Mouse (Mus musculus) fat pad, adult 2 months (tissue): ENCODE results near the gene Foxe3.

Experiments
- DNase-seq: peaks from one replicate; pipeline ENCODE4 v3.0.0-alpha.2; 2011; ENCODE audit warnings: low read depth, low spot score; ENCODE audit errors: extremely low read depth

Gene Foxe3

DNA sequence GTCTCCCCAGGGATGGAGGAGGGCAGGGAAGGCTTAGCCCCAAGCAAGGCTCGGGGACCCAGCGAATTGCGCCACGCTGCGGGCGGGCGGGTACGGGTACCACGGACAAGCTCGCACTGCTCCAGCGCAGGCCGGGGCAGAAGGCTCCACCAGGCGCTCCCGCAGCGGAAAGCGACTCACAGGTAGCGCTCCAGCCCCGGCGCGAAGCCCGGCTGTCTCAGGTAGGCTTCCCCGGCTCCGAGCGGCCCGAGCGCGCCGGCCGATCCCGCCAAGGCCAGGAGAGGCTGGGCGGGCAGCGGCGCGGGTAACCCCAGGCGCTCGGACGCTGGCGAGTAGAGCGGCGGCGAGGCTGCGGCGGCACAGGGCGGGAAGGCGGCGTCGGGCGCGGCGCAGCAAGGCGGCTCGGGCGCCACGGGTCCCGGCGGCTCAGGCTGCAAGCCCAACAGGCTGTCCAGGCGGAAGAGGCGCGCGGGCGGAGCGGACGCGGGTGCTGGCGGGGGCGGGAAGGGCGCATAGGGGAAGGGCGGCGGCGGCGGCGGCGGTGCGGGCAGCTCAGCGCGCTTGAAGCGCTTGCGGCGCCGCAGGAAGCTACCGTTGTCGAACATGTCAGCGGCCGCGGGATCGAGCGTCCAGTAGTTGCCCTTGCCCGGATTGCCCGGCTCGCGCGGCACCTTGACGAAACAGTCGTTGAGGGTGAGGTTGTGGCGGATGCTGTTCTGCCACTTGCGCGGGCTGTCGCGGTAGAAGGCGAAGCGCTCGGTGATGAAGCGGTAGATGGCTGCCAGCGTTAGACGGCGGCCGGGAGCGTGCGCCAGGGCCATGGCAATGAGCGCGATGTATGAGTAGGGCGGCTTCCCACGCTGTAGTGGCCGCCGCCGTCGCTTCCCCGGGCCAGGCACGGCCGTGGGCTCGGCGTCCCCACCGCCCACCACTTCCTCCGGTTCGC lies 569 bp downstream of the Foxe3 start:
- DNase-seq = no peak

- DNase-seq = no peak
These were observed 8.7 kb downstream of the Foxe3 start for GRCm38 (mm10) chr4:114917091-114917490.

GRCm38 (mm10) chr4:114916056-114916455 lies 9.8 kb downstream of the Foxe3 start:
- DNase-seq = no peak

DNA sequence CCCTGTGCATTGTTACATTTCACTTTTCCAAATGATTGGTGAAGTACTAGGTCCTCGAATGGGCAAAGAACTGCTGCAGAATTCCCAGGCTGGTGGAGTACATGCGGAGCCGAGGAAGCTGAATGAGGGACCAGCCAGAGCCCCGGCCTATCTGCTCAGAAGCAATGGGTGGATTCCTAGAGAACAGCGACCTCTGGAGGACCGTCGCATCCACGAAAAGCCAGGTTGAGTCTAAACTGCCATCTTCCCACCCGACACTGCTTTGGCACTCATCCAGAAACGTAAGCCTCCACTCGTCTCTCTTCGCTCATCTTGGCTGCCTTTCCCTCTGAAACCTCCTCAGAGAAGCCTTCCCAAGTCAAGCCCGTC lies 12.2 kb downstream of the Foxe3 start:
- no peak for DNase-seq

GRCm38 (mm10) chr4:114912705-114913593 lies 12.9 kb downstream of the Foxe3 start:
- no peak for DNase-seq

DNA sequence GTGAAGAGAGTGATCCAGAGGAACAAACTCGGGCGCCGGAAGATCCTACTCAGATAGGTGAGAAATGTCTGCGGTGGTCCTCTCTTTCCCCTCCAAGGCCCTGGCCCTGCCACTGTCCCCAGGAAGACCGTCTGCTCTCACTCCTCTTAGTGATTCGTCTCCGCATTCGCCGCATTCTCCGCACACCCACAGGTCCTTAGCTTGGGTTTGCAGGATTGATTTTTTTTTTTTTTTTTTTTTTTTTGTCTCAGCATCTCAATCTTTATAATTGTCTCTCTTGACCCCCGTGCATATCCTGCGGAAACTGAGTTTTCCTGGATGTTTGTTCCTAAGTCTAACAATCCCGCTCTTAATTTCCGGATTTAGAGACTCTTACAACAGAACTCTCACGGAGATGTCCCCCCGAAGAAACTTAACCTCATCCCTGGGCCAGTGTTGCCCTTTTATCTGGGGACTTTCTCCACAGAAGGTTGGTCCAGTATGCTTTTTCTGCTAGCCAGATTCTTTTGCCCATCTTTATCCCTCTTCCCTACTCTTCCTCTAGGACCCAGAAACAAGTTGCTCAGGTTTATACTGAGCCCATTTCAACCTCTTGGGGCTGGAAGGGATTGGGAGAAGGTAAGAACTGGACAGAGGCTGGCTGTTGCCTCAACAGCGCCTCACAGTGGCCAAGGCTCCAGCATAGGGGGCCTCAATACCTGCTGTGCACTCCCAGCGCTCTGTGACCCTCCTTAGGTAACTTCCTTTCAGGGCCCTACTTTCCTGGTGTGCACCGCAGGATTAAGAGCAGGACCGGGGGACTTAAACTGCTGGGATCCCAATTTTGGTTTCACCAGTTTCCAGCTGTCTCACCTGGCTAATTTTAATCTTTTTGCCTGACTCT lies 16.0 kb downstream of the Foxe3 start:
- no peak for DNase-seq

GRCm38 (mm10) chr4:114908829-114909601 lies 16.8 kb downstream of the Foxe3 start, which contains the start of gene Foxd2:
Gene Foxd2 (minus strand): TSS chr4:114908873.
- no peak for DNase-seq

GRCm38 (mm10) chr4:114907951-114908828 lies 17.6 kb downstream of the Foxe3 start:
- no peak for DNase-seq

DNA sequence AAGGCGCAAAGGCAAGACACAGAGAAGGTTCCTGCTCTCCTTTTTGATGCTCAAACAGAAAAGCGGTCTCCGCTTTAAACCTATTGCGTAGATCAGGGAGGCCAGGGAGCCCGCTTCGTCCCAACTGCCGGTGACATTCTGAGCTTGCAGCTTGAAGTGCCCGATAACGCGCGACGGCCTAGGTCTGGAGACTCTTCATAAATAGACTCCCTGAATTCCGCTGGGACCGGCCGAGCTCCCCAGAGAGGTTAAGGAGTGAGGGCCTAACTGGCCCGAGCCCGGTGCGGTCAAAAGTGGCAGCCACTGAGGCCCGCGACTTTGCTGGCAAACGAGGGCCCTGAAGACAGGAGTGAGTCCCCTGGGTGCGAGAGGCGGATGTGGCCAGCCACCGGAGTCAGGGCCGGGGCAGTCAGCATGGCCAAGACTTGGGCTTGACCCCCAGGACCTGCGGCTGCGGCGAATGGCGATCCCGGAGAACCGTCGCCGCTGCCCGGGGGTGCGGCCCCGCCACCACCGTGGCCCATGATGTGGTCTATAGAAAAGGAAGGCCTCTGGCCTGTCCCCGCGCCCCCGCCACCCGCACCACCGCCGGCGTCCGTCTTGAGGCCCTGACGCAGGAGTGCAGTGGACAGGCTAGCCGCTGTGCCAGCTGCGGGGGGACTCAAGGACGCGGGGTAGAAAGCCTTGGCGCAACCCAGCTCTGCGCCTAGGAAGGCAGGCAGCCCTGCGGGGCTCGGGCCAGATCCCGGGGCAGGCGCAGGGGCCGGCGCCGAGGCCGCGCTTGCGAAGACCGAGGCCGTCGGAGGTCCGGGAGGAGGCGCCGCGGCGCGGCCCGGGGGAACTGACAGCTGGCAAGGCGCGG lies 18.5 kb downstream of the Foxe3 start:
- DNase-seq = no peak

- DNase-seq = no peak
These were observed 19.7 kb downstream of the Foxe3 start for GRCm38 (mm10) chr4:114905969-114906680.

DNA sequence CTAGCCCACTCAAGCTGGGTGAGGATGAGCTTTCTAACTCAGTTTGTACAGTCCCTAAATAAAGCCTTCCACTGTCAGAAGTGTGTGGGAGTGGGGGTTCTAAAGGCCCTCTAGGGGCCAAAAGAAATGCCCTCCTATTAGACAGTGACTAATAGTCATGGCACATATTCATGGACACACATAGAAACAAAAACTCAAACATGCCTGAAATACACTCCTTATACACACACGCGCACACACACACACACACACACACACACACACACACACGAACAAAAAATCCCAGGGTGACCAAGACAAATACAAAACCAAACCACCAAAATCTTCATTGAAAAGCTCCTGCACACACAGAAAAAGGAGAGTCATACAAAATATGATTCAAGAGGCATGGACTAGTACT lies 20.3 kb downstream of the Foxe3 start:
- no peak for DNase-seq

DNA sequence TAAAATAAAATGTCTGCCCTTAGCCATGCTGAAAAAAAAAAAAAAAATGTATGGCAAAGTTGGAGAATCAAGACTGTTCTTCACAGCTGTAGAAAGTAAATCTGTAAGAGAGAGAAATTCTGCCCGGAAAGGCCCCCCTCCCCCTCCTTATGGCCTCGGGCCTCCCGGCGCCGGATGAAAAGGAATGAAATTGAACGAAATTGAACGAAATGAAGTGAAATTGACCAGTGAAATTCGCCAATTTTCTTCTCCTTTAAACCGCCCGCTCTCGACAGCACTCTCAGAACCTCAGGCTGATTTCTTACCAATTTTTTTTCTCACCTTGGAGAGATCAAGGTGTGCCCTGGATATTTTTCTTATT lies 22.4 kb downstream of the Foxe3 start:
- no peak for DNase-seq

DNA sequence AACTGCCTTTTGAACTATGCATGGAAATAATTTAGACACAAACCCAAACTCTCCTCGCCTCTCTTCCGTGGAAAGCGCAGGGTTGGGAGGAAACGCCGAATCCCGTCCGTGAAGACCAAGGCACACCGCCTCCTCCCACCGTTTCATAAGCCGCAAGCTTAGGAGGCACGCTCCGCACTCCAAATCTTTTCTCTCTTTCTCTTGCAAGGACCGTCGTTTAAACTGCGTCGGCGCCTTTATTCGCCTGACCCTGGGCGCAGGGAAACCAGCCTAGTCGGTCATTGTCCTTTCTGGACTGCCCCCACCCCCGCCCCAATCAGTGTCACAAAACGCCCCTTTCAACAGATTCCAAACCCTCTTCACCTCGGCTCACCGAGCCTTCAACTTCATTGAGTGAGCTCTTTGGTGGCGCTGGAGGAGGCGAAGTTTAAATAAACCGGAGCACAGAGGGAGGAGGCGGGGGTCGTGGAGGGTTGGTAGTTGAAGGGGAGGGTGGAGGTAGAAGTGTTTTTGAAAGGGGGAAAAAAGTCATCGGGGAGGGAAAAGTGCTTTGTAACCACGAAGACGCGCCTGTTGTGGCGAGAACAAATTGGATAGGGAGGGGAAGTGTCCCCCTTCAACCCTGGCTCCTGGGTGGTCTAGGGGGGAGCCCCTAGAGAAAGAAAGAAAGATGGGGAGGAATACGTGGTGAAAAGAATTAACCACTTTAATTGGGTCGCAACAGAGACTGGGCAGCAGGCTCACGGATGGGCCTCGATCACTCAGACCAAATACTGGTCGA lies 23.0 kb downstream of the Foxe3 start:
- no peak for DNase-seq

- no peak for DNase-seq
These were observed 24.0 kb downstream of the Foxe3 start for GRCm38 (mm10) chr4:114901643-114902351.

- no peak for DNase-seq
These were observed 24.8 kb downstream of the Foxe3 start for GRCm38 (mm10) chr4:114900866-114901642.
